In genomic region chr4:89691936-89692335, GRCm38 (mm10) we compare ENCODE assay signal across 24 mouse cellular contexts. TPM values are rescaled to one million over a fixed set of nuclear protein-coding genes. Genes with fewer than 3 reads are reported as not detected.
"Had no signal": no experiment of that assay in that cellular context is flagged by ENCODE, and none has a peak within 500 bp of the region (broad histone marks: within the 10 kb centered on the region; RNA-seq: fewer than 3 reads in every experiment).

No protein-coding gene starts in this region.

- ATAC-seq: liver, embryonic 12.5 days; midbrain, embryonic 13.5 days had no signal

- H3K36me3 ChIP-seq: limb, embryonic 10.5 days; limb, embryonic 13.5 days; liver, embryonic 12.5 days; liver, embryonic 15.5 days; lung, embryonic 15.5 days; midbrain, embryonic 10.5 days; midbrain, embryonic 13.5 days; neural tube, embryonic 12.5 days; neural tube, embryonic 15.5 days had no signal

- DNase-seq: kidney, postnatal 25 days; layer of hippocampus, adult 9-11 months; liver; lung, adult 18-20 months; lung, postnatal 10 days; lung, postnatal 36 days; right cerebral cortex, adult 18-20 months; right cerebral cortex, postnatal 14 days; right cerebral cortex, postnatal 4 days; thymus, postnatal 25 days had no signal

- H3K4me1 ChIP-seq: liver, embryonic 15.5 days had no signal

- H3K27ac ChIP-seq: kidney, postnatal 0 days; layer of hippocampus, adult 2 months; limb, embryonic 10.5 days; limb, embryonic 13.5 days; liver, embryonic 12.5 days; liver, embryonic 15.5 days; lung, embryonic 15.5 days; midbrain, embryonic 10.5 days; midbrain, embryonic 13.5 days; neural tube, embryonic 12.5 days; neural tube, embryonic 15.5 days; stomach, postnatal 0 days had no signal

- H3K9ac ChIP-seq: limb, embryonic 13.5 days; liver, embryonic 12.5 days; liver, embryonic 15.5 days; lung, embryonic 15.5 days; midbrain, embryonic 13.5 days; neural tube, embryonic 12.5 days; neural tube, embryonic 15.5 days had no signal

- H3K9me3 ChIP-seq: limb, embryonic 10.5 days; limb, embryonic 13.5 days; liver, embryonic 12.5 days; liver, embryonic 15.5 days; lung, embryonic 15.5 days; megakaryocyte, embryonic 14.5 days; midbrain, embryonic 10.5 days; midbrain, embryonic 13.5 days; neural tube, embryonic 12.5 days; neural tube, embryonic 15.5 days had no signal

- H3K4me3 ChIP-seq: layer of hippocampus, adult 2 months; limb, embryonic 10.5 days; limb, embryonic 13.5 days; liver, embryonic 12.5 days; liver, embryonic 15.5 days; lung, embryonic 15.5 days; megakaryocyte, embryonic 14.5 days; midbrain, embryonic 10.5 days; midbrain, embryonic 13.5 days; neural tube, embryonic 12.5 days; neural tube, embryonic 15.5 days had no signal

- H3K4me2 ChIP-seq: limb, embryonic 13.5 days; liver, embryonic 12.5 days; liver, embryonic 15.5 days; lung, embryonic 15.5 days; midbrain, embryonic 13.5 days; neural tube, embryonic 12.5 days; neural tube, embryonic 15.5 days had no signal

RNA-seq across cellular contexts. Expression of gene Dmrta1, which starts 12.7 kb away (rescaled TPM):
- polyA plus RNA-seq: large intestine, adult 2 months; liver, embryonic 12.5 days; liver, embryonic 15.5 days; lung, embryonic 15.5 days had no signal
